Mouse (Mus musculus) liver, embryonic 14.5 days (tissue): ENCODE data around the gene Ets1.

ENCODE experiments used
- CTCF ChIP-seq: IDR thresholded peaks from 2 replicates; pipeline ENCODE4 v1.5.1; 2016; ENCODE audit warnings: antibody characterized with exemption, low read depth, control low read depth
- EP300 ChIP-seq: IDR thresholded peaks from 2 replicates; pipeline ENCODE4 v1.6.1; 2016; ENCODE audit warnings: antibody characterized with exemption, low read depth

GRCm38 (mm10) chr9:32703976-32704745 lies 68.1 kb downstream of the Ets1 start:
- TF ChIP-seq EP300 (no peak), CTCF (no peak)
